Mouse (Mus musculus) brain, embryonic 14.5 days (tissue): Measurements from ENCODE around the gene Hk3. TPM values are rescaled to one million over a fixed set of nuclear protein-coding genes. Genes with fewer than 3 reads are reported as not detected.

ENCODE experiments used
- DNase-seq: peaks from one replicate; pipeline ENCODE4 v3.0.0-alpha.2; 2011; ENCODE audit warnings: low read depth
- CTCF ChIP-seq: fragments of 200-500 bp; IDR thresholded peaks from 2 replicates; pipeline ENCODE4 v1.5.1; 2012; ENCODE audit warnings: inconsistent platforms, mild to moderate bottlenecking, moderate library complexity, borderline replicate concordance; ENCODE audit not compliant: insufficient read depth, insufficient read length; ENCODE audit errors: extremely low read depth
- POLR2A ChIP-seq: fragments of 200-500 bp; IDR thresholded peaks from 2 replicates; pipeline ENCODE4 v1.6.1; 2012; ENCODE audit warnings: mild to moderate bottlenecking, inconsistent platforms, borderline replicate concordance; ENCODE audit not compliant: poor library complexity, insufficient read depth, insufficient read length, severe bottlenecking; ENCODE audit errors: extremely low read depth
- polyA plus RNA-seq: library from polyadenylated mRNA; depleted of rRNA; stranded (reverse); fragments of >200 nt; gene quantifications from 2 replicates; pipeline ENCODE4 v1.2.3, GENCODE M21; 2012

Hk3 gene
- polyA plus RNA-seq, 1 experiment, result 1.1 TPM

DNA sequence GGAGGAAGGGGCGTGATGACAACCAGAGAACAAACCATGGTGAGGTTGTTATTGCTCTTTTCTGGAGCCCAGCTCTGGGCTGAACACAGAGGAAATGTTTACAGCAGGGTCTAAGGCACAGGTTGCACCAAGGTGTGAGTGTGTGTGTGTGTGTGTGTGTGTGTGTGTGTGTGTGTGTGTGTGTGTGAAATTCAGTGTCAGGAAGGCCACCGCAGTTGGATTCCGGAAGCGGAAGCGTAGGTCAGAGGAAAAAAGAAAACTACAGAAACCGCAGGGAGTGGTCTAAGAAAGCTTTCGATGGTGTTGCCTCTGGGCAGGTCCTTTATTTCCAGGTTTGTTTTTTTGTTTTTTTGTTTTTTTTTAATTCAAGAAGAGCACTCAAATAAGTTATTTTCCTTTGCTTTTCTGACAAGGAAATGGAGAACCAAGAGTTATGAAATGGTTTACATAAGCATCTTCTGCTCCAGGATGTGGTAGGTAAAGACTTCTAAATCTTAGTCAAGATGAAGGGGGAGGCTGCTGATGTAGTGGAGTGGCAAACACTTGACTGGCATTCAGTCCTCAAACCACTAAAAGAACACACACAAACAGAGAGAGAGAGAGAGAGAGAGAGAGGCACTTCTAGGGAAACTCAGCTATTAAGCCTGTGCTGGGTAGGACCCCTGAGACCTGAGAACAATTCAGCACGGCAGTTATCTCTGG is 3.1 kb downstream of the Hk3 start:
- no peak for DNase-seq
- TF ChIP-seq POLR2A, result no peak
- TF ChIP-seq CTCF, result no peak

DNA sequence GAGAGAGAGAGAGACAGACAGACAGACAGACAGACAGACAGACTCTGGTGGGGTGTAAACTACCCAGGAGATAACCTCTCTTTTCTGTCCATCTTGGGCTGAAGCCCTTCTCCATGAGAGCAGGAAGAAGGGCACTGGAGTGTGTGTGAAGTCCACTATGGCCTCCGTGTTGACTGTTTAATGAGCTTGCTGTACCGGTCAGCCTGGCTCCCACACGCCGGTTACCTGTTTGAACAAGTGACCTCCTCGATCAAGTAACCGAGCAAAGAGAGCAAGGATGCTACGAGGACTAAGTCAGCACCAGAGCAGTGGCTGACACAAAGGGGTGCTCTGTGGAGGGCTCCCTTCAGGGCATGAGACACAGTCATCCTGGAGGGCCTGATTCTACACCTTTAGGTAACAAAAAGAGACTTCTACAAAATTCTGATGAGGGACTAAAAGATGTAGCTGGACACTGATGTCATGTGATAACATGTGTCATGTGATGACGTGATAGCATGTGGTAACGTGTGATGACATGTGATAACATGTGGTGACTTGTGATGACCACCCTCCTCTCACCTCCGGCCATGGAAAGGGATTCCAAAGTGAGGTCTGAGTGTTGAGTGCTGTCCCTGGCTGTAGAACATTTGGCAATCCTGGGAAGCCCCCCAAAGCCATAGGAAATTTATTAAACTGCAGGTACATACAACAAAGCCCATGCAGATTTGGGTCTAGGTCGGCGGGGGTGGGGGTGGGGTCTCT is 3.9 kb downstream of the Hk3 start:
- TF ChIP-seq POLR2A (no peak), CTCF (no peak)
- no peak for DNase-seq

DNA sequence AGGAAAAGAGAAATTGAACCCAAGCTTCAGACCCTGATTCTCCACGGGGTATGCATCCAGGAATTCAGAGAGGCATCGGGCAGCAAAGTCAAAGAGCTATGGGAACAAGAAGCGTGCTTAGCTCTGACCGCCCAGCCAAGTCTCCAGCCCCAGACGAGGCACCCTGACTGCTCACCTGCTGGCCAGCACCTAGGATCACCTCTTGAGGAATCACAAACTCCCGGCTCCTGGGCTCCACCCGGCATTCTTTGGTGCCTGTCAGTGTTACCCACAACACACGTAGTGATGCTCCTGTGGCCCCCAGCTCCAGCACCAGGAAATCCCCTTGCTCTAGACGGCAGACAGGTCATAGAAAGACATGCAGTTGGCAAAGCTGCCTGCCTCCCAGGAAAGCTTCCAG is 6.7 kb downstream of the Hk3 start:
- no peak for DNase-seq
- no peak for TF ChIP-seq POLR2A

DNA sequence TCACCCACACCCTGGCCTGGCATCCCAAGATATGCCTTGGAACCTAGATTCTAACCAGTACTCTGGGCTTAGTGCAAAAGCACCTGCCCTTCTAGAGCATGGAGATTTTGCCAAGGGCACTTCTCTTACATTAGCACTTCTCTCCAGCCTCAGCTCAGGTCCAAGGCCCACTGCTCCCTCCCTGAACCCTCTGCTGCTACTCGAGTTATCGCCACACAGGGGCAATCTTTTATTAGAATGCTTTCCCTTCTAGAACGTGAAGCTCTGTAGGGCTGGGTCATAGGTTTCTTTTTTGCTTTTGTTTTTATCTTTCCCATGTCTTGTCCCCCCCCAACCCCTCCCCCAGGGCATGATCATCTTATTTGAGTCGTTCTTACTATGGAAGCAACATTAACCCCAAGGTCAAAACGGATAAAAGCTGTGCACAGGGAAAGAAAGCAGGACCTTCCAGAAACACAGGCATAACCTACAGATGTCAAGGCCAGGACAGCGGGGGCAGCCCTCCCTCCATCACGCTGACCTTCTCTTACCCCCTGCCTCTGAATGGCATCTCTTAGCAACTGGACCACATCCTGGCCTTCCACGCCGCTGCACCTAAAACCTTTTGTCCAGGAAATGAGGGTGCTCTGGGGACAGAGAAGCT is 7.4 kb downstream of the Hk3 start:
- no peak for TF ChIP-seq POLR2A
- TF ChIP-seq CTCF, result peak; percentile 34; the same call in 1 of the 2 replicates
- no peak for DNase-seq

DNA sequence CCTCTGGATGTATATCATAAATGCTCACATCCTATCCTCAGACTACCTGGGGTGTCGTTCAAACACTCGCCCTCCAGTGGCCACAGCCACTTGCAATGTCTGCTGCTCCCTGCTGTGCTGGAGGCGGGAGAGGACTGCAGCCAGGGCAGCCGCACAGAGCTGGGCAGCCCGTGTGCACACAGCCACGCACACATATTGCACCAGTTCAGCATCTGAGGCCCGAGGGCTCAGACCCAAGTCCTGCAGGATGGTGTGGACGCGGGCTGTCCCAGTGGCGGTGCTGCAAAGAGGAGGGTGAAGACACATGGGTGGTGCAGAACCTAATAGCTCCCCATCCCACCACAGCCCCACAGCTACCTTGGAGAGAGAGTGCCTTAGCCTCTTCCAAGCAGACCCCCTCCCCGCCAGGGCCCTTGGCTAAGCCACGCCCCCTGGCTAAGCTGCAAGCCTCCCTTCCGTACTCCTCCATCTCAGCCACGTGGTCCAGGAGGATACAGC is 9.2 kb downstream of the Hk3 start:
- TF ChIP-seq CTCF, result peak; percentile 43; the same call in 1 of the 2 replicates
- TF ChIP-seq POLR2A, result no peak
- DNase-seq, result peak; percentile 61

DNA sequence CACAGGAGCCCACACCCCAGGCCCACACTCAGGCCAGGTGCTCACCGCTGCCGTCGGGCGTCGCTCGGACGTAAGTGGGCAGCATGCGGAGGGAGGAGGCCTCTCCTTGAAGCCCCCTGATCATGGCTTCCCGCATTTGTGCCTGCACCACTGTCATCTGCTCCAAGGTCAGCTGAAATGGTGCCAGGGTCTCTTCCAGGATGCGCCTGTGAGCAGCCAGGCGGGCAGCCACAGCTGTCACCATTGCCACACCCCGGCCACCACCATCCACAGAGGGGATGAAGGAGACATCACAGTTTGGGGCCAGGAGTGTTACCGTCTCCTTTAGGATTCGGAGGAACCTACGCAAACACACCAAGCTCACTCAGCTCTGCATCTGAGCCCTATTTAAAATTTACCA is 10.1 kb downstream of the Hk3 start:
- TF ChIP-seq POLR2A (no peak), CTCF (no peak)
- DNase-seq, result no peak

DNA sequence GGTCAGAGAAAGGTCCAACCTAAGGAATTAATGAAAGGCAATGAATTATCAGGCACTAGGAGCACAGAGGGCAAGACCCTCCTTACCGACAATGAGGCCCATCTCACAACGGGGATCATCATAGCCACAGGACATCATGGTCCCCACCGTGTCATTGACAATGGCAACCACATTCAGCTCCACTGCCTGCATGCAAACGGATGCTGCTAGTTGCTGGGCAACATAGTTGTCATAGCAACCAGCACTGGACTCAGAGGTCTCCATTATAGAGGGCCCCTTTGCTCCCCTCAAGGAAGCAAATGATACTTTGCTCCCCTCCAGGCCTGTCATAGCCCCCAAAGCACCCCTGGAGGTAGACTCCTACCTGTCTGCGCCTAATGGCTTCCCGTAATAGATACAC is 12.6 kb downstream of the Hk3 start:
- peak; percentile 90 for DNase-seq
- TF ChIP-seq POLR2A, result no peak
- TF ChIP-seq CTCF, result no peak

DNA sequence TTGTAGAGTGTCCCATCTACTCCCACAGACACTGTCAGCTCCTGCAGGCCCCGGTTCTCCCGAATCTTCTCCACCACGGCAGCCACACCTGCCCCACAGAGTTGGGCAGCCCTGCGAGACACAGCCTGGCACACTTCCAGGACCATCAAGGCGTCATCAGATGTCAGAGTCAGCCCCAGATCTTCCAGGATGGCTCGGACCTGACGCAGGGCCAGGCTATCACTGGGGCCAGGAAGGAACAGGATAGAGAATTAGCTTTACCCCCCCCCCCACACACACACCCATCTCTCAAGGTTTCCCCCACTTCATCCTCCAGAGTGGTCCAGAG is 14.8 kb downstream of the Hk3 start:
- TF ChIP-seq POLR2A (no peak), CTCF (no peak)
- DNase-seq, result no peak

DNA sequence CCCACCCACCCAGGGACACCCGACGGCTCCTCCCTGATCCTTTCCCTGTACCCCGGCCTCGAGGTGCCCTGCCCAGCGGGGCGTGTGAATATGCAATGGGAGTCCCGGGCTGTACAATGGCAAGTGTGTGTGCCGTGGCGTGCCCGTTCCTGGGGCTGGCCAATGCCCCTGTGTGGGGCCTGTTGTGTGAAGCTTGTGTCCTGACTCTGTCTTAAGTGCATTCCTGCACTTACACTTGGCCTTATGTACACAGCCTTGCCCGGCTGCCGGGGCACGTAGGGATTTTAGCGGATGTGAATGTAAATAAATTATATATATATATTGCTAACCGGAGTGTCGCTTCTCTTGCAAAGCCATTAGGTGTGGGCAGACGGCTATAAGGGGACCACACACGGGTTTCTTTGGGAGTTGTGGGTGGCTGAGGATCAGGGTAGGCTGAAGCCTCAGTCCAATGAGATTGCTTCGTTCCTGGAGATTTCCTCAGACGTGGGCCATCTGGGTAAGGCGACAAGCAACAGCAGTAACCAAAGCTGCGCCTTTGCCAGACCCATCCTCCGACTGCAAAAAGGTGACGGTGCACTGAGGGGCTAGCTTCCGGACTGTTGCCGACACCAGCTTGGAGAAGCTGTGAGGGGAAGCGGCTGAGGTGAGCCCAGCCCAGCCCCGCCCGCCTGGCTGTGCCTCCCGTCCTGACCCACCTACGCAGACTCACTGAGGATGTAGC is 15.3 kb downstream of the Hk3 start:
- DNase-seq, result no peak
- TF ChIP-seq POLR2A (no peak), CTCF (no peak)

DNA sequence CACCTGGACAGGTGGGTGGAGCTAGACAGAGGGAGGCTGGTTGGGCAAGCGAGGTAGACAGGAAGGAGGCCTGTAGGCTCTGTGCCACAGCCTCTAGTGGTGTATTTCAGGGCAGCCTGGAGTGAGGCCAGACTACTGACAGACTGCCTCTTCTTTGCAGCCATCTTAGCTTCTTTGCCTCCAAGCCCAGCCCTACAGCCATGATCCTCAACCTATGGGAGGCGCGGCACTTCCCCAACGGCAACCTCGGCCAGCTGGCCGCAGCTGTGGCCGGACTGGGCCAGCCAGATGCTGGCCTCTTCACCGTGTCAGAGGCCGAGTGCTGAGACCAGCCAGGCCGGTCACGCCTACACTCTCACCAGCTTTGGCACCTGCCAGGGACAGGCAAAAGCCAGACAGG is 16.5 kb downstream of the Hk3 start:
- TF ChIP-seq CTCF (no peak), POLR2A (no peak)
- DNase-seq, result no peak

DNA sequence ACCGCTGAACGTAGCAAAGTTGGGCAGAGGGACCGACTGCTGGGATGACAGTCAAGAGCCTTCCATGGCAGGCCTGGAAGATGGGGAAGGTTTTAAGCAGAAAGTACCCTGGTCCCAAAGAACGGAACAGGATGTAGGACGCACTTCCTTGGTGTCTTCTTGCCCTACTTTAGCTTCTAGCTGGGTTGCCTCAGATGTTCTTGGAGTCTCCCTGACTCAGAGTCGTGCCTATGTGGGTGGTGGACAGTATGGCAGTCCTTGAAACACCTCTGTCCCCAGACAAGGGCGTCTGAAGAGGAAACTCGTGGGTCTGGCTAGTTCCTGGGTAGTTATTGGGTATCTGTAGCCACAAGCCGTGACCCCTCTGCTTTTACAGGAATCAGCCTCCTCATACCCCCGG is 19.1 kb downstream of the Hk3 start:
- DNase-seq, result no peak
- no peak for TF ChIP-seq CTCF
- TF ChIP-seq POLR2A, result no peak
